Mouse (Mus musculus): ENCODE data around the gene Pcolce. TPM values are rescaled to one million over a fixed set of nuclear protein-coding genes. Genes with fewer than 3 reads are reported as not detected.

The Pcolce gene
- total and polyA plus RNA-seq, 3 experiments: 0.23 to 0.77 TPM; not detected in 1

GRCm38 (mm10) chr5:137613076-137613475 lies 508 bp downstream of the Pcolce start:
- Histone ChIP-seq H3K27me3 (ENCODE audit: control insufficient read depth in 1 of 2, insufficient read depth in 2 of 2, low read length in 2 of 2) (no peaks in the 10 kb centered on the region), H3K36me3 (ENCODE audit: control insufficient read depth in 1 of 2, insufficient read depth in 2 of 2, low read length in 2 of 2) (no peaks in the 10 kb centered on the region), H3K4me3 (ENCODE audit: control insufficient read depth in 1 of 2, insufficient read depth in 1 of 2, low read depth in 2 of 2, low read length in 2 of 2) (no peak overlapping the region), H3K9me3 (replicated peaks; ENCODE audit: insufficient read depth, low read length) (no peaks in the 10 kb centered on the region), H3K79me2 (ENCODE audit: control insufficient read depth, insufficient read depth, low read length, poor library complexity) (no peaks in the 10 kb centered on the region), H3K9ac (ENCODE audit: control insufficient read depth, low read depth, low read length, poor library complexity, severe bottlenecking) (no peak overlapping the region), H3K27ac (ENCODE audit: control insufficient read depth, low read depth, low read length) (no peak overlapping the region), H3K4me1 (ENCODE audit: control insufficient read depth in 1 of 2, insufficient read depth in 2 of 2, low read length in 2 of 2) (no peaks in the 10 kb centered on the region)
- no peak for DNase-seq (ENCODE audit: low read depth, low spot score)
- TF ChIP-seq BHLHE40 (IDR thresholded peaks at IDR 0.05; ENCODE audit: borderline replicate concordance, low read depth, low read length): no peak
- no peak for TF ChIP-seq MAX (IDR thresholded peaks at IDR 0.05; ENCODE audit: low read length)
- no peak for TF ChIP-seq JUND (IDR thresholded peaks at IDR 0.05; ENCODE audit: low read depth, low read length)
- TF ChIP-seq TBP (IDR thresholded peaks at IDR 0.05; ENCODE audit: low read depth, low read length): no peak
- no peak for TF ChIP-seq GATA1 (IDR thresholded peaks at IDR 0.05; ENCODE audit: low read depth, low read length)
- no peak for TF ChIP-seq HCFC1 (IDR thresholded peaks at IDR 0.05; ENCODE audit: low read depth, low read length)
- TF ChIP-seq NELFE (IDR thresholded peaks at IDR 0.05; ENCODE audit: low read depth, low read length): no peak
- no peak for TF ChIP-seq MEF2A (IDR thresholded peaks at IDR 0.05; ENCODE audit: extremely low read depth, insufficient replicate concordance, low read depth, low read length, poor library complexity, severe bottlenecking)
- no peak for TF ChIP-seq MAZ (IDR thresholded peaks at IDR 0.05; ENCODE audit: low read depth, low read length)
- no peak for TF ChIP-seq CTCF (IDR thresholded peaks at IDR 0.05 in 2 of 3, conservative IDR thresholded peaks at IDR 0.05 in 1 of 3; ENCODE audit: control insufficient read depth in 1 of 3, insufficient read depth in 1 of 3, low read depth in 2 of 3, low read length in 3 of 3, poor library complexity in 1 of 3, severe bottlenecking in 1 of 3)
- no peak for TF ChIP-seq ZKSCAN1 (IDR thresholded peaks at IDR 0.05; ENCODE audit: low read depth, low read length)

DNA sequence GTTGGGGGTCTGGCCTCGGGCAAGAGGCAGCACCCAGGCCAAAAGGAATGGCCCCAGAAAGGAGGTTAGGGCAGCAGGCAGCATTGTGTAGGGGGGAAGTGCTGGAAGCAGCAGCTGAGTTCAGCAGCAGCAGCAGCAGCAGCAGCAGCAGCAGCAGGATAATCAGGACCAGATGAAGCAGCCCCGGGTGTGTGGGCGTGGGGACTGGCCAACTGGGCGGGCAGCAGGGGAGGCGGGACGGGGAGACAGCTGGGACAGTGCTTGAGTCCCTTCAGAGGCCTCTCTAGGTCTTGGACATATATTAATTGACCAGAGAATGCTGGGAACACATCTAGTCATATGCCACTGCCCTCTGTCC lies 2.4 kb downstream of the Pcolce start:
- Histone ChIP-seq H3K9ac (ENCODE audit: control insufficient read depth, low read depth, low read length, poor library complexity, severe bottlenecking) (no peak overlapping the region), H3K27me3 (ENCODE audit: control insufficient read depth in 1 of 2, insufficient read depth in 2 of 2, low read length in 2 of 2) (no peaks in the 10 kb centered on the region), H3K36me3 (ENCODE audit: control insufficient read depth in 1 of 2, insufficient read depth in 2 of 2, low read length in 2 of 2) (no peaks in the 10 kb centered on the region), H3K9me3 (replicated peaks; ENCODE audit: insufficient read depth, low read length) (no peaks in the 10 kb centered on the region), H3K27ac (ENCODE audit: control insufficient read depth, low read depth, low read length) (no peak overlapping the region), H3K4me1 (ENCODE audit: control insufficient read depth in 1 of 2, insufficient read depth in 2 of 2, low read length in 2 of 2) (no peaks in the 10 kb centered on the region), H3K4me3 (ENCODE audit: control insufficient read depth in 1 of 2, insufficient read depth in 1 of 2, low read depth in 2 of 2, low read length in 2 of 2) (no peak overlapping the region), H3K79me2 (ENCODE audit: control insufficient read depth, insufficient read depth, low read length, poor library complexity) (no peaks in the 10 kb centered on the region)
- TF ChIP-seq USF1 (IDR thresholded peaks at IDR 0.05; ENCODE audit: low read depth, low read length): no peak
- no peak for TF ChIP-seq KAT2A (conservative IDR thresholded peaks at IDR 0.05; ENCODE audit: low read depth, low read length)
- no peak for TF ChIP-seq BHLHE40 (IDR thresholded peaks at IDR 0.05; ENCODE audit: borderline replicate concordance, low read depth, low read length)
- TF ChIP-seq E2F4 (IDR thresholded peaks at IDR 0.05; ENCODE audit: borderline replicate concordance, low read depth, low read length): no peak
- no peak for TF ChIP-seq TAL1 (IDR thresholded peaks at IDR 0.05; ENCODE audit: low read length)
- no peak for TF ChIP-seq RCOR1 (IDR thresholded peaks at IDR 0.05; ENCODE audit: low read depth, low read length)
- no peak for TF ChIP-seq USF2 (IDR thresholded peaks at IDR 0.05; ENCODE audit: borderline replicate concordance in 1 of 2, insufficient read depth in 1 of 2, low read depth in 1 of 2, low read length in 2 of 2)
- TF ChIP-seq UBTF (IDR thresholded peaks at IDR 0.05; ENCODE audit: borderline replicate concordance, insufficient read depth, low read depth, low read length): no peak
- TF ChIP-seq EP300 (IDR thresholded peaks at IDR 0.05; ENCODE audit: low read depth in 1 of 2, low read length in 2 of 2): no peak
- no peak for TF ChIP-seq CHD1 (IDR thresholded peaks at IDR 0.05; ENCODE audit: low read depth, low read length)
- TF ChIP-seq TBP (IDR thresholded peaks at IDR 0.05; ENCODE audit: low read depth, low read length): no peak
- TF ChIP-seq MAZ (IDR thresholded peaks at IDR 0.05; ENCODE audit: low read depth, low read length): no peak
- TF ChIP-seq POLR2AphosphoS2 (IDR thresholded peaks at IDR 0.05; ENCODE audit: low read length): no peak
- DNase-seq (ENCODE audit: low read depth, low spot score): no peak

All from MEL (cell line).